Mouse (Mus musculus) heart, adult 2 months (tissue): ENCODE measurements around the gene Commd3. TPM values are rescaled to one million over a fixed set of nuclear protein-coding genes. Genes with fewer than 3 reads are reported as not detected.
A peak's percentile ranks its signal among the peaks of the same experiment; 100 is the strongest.

Experiments
- DNase-seq, 2 experiments: peaks; one replicate each; pipeline ENCODE4 v3.0.0; 2021
- H3K27ac ChIP-seq: fragments of 200-600 bp; 2 replicates; pipeline ENCODE4 v1.8.1; 2022
- H3K27me3 ChIP-seq: fragments of 200-500 bp; 2 replicates; pipeline ENCODE4 v1.6.1; 2012; ENCODE audit warnings: mild to moderate bottlenecking, low read length, inconsistent platforms, mixed read lengths; ENCODE audit not compliant: control insufficient read depth, insufficient read depth
- H3K36me3 ChIP-seq: fragments of 200-500 bp; 2 replicates; pipeline ENCODE4 v1.6.1; 2012; ENCODE audit warnings: low read length, inconsistent platforms; ENCODE audit not compliant: control insufficient read depth, insufficient read depth
- H3K4me1 ChIP-seq: fragments of 200-500 bp; 2 replicates; pipeline ENCODE4 v1.6.1; 2011; ENCODE audit warnings: low read length; ENCODE audit not compliant: control insufficient read depth, insufficient read depth
- H3K4me3 ChIP-seq: fragments of 200-600 bp; 2 replicates; pipeline ENCODE4 v1.8.1; 2022
- H3K79me2 ChIP-seq: fragments of 200-500 bp; replicated peaks from 2 replicates; pipeline ENCODE4 v1.6.1; 2012; ENCODE audit warnings: mild to moderate bottlenecking, inconsistent platforms, low read length, moderate library complexity, mixed read lengths; ENCODE audit not compliant: control insufficient read depth, insufficient read depth
- H3K9ac ChIP-seq: fragments of 200-500 bp; 2 replicates; pipeline ENCODE4 v1.6.1; 2012; ENCODE audit warnings: low read depth, mild to moderate bottlenecking, control low read depth, inconsistent platforms, low read length, mixed read lengths
- CTCF ChIP-seq: fragments of 200-600 bp; IDR thresholded peaks from 2 replicates; pipeline ENCODE4 v1.8.1; 2022; ENCODE audit warnings: antibody characterized with exemption, mild to moderate bottlenecking, moderate library complexity
- EP300 ChIP-seq: fragments of 200-500 bp; IDR thresholded peaks from 2 replicates; pipeline ENCODE4 v1.6.1; 2011; ENCODE audit warnings: low read depth, low read length, control low read depth; ENCODE audit not compliant: insufficient read depth
- POLR2A ChIP-seq: fragments of 200-500 bp; IDR thresholded peaks from 2 replicates; pipeline ENCODE4 v1.6.1; 2011; ENCODE audit warnings: mild to moderate bottlenecking, low read depth, low read length, control low read depth; ENCODE audit not compliant: insufficient read depth
- WGBS: fragments of 180-500 bp; shearing (Covaris S2); methylation state at CpG from one replicate; pipeline ENCODE4 v1.1.7; 2018; 5-methylcytosine and 5-hydroxymethylcytosine counted together
- intact Hi-C: fragments of 180-260 bp; cut with DNase I; formaldehyde crosslinking; loops from one replicate; pipeline ENCODE4 v1.15.1; 2025
- polyA plus RNA-seq: library from polyadenylated mRNA; depleted of rRNA; stranded (reverse); fragments of >200 nt; gene quantifications from 2 replicates; pipeline ENCODE4 v1.2.3, GENCODE M21; 2012
- total RNA-seq, 2 experiments: library from RNA; stranded (reverse); gene quantifications; 2 replicates each; pipeline ENCODE4 v1.2.3; 2021

Gene Commd3
- total and polyA plus RNA-seq, 3 experiments: 53.1 to 102 (median 95.0) TPM

GRCm38 (mm10) chr2:18692548-18692947 is 20.4 kb downstream of the Commd3 start:
- intact Hi-C loops: loop anchor here (5.0 to 10.0 kb wide), 5 partner anchors 75 to 660 kb away; partner anchors contain the start of genes 4930426L09Rik and Pip4k2a
- Histone ChIP-seq H3K9ac (no peak overlapping the region), H3K4me3 (no peak overlapping the region), H3K4me1 (peaks cover 4% of the 10 kb centered on the region; the same call in 1 of the 2 replicates), H3K27me3 (peaks cover 25% of the 10 kb centered on the region), H3K27ac (no peak overlapping the region), H3K79me2 (no peaks in the 10 kb centered on the region), H3K36me3 (no peaks in the 10 kb centered on the region)
- no peak for DNase-seq
- no peak for TF ChIP-seq POLR2A
- WGBS: 22% methylated on average over 1 of the region's 1 CpGs

DNA sequence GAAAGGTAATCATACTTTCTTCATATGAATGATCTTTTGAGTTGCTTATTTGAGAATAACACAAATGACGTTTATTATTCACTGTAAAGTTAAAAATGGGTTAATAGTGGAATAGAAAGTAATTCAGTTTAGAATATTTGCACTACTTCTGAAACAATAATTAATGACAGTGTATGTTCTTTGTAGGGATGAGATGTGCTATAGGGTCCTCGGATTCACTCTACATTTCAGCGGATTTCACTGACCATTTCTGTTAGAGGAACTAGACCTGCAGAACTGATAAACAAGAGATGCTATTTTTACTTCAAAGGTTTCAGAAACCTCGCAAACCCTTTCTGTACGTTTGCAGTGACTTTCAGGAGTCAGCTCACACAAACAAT is 21.3 kb downstream of the Commd3 start:
- Histone ChIP-seq H3K4me1 (peaks cover 4% of the 10 kb centered on the region; the same call in 1 of the 2 replicates), H3K4me3 (peak overlapping the region; percentile 77), H3K27ac (peak overlapping the region; percentile 98), H3K27me3 (peaks cover 28% of the 10 kb centered on the region), H3K9ac (no peak overlapping the region), H3K36me3 (no peaks in the 10 kb centered on the region), H3K79me2 (no peaks in the 10 kb centered on the region)
- intact Hi-C loops: loop anchor here (5.0 to 10.0 kb wide), 5 partner anchors 74 to 661 kb away; partner anchors contain the start of genes 4930426L09Rik and Pip4k2a
- WGBS: 2% methylated on average over 5 of the region's 5 CpGs
- no peak for TF ChIP-seq EP300
- TF ChIP-seq CTCF: no peak
- no peak for TF ChIP-seq POLR2A
- no peak for DNase-seq

GRCm38 (mm10) chr2:18693871-18694610 is 21.9 kb downstream of the Commd3 start, which contains the start of gene Spag6:
TSS of gene Spag6 (plus strand) at chr2:18694032.
- DNase-seq: peak; percentile 89 to 90
- Histone ChIP-seq H3K9ac (peak within 1 kb of the TSS; percentile 96), H3K27me3 (peaks cover 28% of the 10 kb centered on the region), H3K27ac (peak within 1 kb of the TSS; percentile 98), H3K36me3 (no peaks in the 10 kb centered on the region), H3K4me3 (peak within 1 kb of the TSS; percentile 77), H3K79me2 (no peaks in the 10 kb centered on the region), H3K4me1 (peaks cover 4% of the 10 kb centered on the region; the same call in 1 of the 2 replicates)
- under 1% methylated on average over 61 of the region's 61 CpGs for WGBS
- intact Hi-C loops: loop anchor here (2.0 to 10.0 kb wide), 6 partner anchors 15 to 662 kb away; partner anchors contain the start of genes 4930426L09Rik and Pip4k2a
- TF ChIP-seq CTCF: peak; percentile 12; the same call in 1 of the 2 replicates
- TF ChIP-seq EP300: 0 out of 2 replicates have a peak, but pooled peaks have one; percentile 31
- TF ChIP-seq POLR2A: peak; percentile 86

GRCm38 (mm10) chr2:18694611-18694950 is 22.4 kb downstream of the Commd3 start:
- no peak for DNase-seq
- Histone ChIP-seq H3K4me1 (peaks cover 3% of the 10 kb centered on the region; the same call in 1 of the 2 replicates), H3K27me3 (peaks cover 27% of the 10 kb centered on the region), H3K9ac (peak overlapping the region; percentile 96), H3K27ac (peak overlapping the region; percentile 98), H3K36me3 (no peaks in the 10 kb centered on the region), H3K79me2 (no peaks in the 10 kb centered on the region), H3K4me3 (peak overlapping the region; percentile 77)
- 1% methylated on average over 20 of the region's 20 CpGs for WGBS
- no peak for TF ChIP-seq CTCF
- TF ChIP-seq EP300: no peak
- TF ChIP-seq POLR2A: no peak
- intact Hi-C loops: loop anchor here (2.0 to 10.0 kb wide), 6 partner anchors 16 to 662 kb away; partner anchors contain the start of genes 4930426L09Rik and Pip4k2a

GRCm38 (mm10) chr2:18695163-18695562 is 23.0 kb downstream of the Commd3 start:
- WGBS: 32% methylated on average over 8 of the region's 8 CpGs
- Histone ChIP-seq H3K79me2 (no peaks in the 10 kb centered on the region), H3K4me3 (no peak overlapping the region)

More at GRCm38 (mm10) chr2:18695163-18695562, 23.0 kb downstream of the Commd3 start:
- no peak for DNase-seq
- peaks cover 23% of the 10 kb centered on the region for H3K27me3 ChIP-seq
- H3K4me1 ChIP-seq: peaks cover 3% of the 10 kb centered on the region; the same call in 1 of the 2 replicates
- H3K27ac ChIP-seq: no peak overlapping the region
- TF ChIP-seq EP300 (no peak), POLR2A (no peak), CTCF (no peak)
- H3K9ac ChIP-seq: no peak overlapping the region
- no peaks in the 10 kb centered on the region for H3K36me3 ChIP-seq
- intact Hi-C loops: loop anchor here (2.0 to 10.0 kb wide), 2 partner anchors 16 to 580 kb away; no protein-coding TSS in a partner anchor
